7 mouse cellular contexts compared by ENCODE assay signal in genomic region chr15:77842047-77842843, GRCm38 (mm10). TPM values are rescaled to one million over a fixed set of nuclear protein-coding genes. Genes with fewer than 3 reads are reported as not detected.
DNase-seq lines count a peak whose midpoint lies in the region; ATAC-seq and TF ChIP-seq lines count a peak whose summit lies in the region.

Myh9 (minus strand) TSS chr15:77842175.

- peak within 1 kb of the TSS; percentile 80 for H3K4me2 ChIP-seq in intestine, postnatal 0 days (replicated peaks; ENCODE audit: low read depth)
- peak within 1 kb of the TSS; percentile 90 for H3K4me2 ChIP-seq in midbrain, embryonic 12.5 days (replicated peaks)

- H3K9me3 ChIP-seq in embryonic facial prominence, embryonic 10.5 days = no peaks in the 10 kb centered on the region
- no peaks in the 10 kb centered on the region for H3K9me3 ChIP-seq in intestine, postnatal 0 days (ENCODE audit: control insufficient read depth)
- no peaks in the 10 kb centered on the region for H3K9me3 ChIP-seq in midbrain, embryonic 12.5 days

- H3K9ac ChIP-seq in intestine, postnatal 0 days (ENCODE audit: low read depth, low read length) = peak within 1 kb of the TSS; percentile 78
- H3K9ac ChIP-seq in midbrain, embryonic 12.5 days (replicated peaks) = peak within 1 kb of the TSS; percentile 79

- intact Hi-C loops in left cerebral cortex, postnatal 4 days (cut with DNase I) = no loop called here

- ATAC-seq in intestine, postnatal 0 days = peak; percentile 98
- ATAC-seq in midbrain, embryonic 12.5 days (ENCODE audit: low FRiP score, low read depth) = peak; percentile 98

- H3K27ac ChIP-seq in embryonic facial prominence, embryonic 10.5 days (replicated peaks) = peak within 1 kb of the TSS; percentile 91
- peak within 1 kb of the TSS; percentile 96 for H3K27ac ChIP-seq in intestine, postnatal 0 days (ENCODE audit: low read depth, low read length)
- H3K27ac ChIP-seq in midbrain, embryonic 12.5 days (replicated peaks) = peak within 1 kb of the TSS; percentile 65
- peak within 1 kb of the TSS; percentile 98 for H3K27ac ChIP-seq in small intestine, adult 2 months (ENCODE audit: insufficient read depth, low read depth, low read length)

- peaks cover 42% of the 10 kb centered on the region for H3K4me1 ChIP-seq in embryonic facial prominence, embryonic 10.5 days
- H3K4me1 ChIP-seq in intestine, postnatal 0 days (replicated peaks; ENCODE audit: control insufficient read depth, insufficient read depth, low read length) = peaks cover 11% of the 10 kb centered on the region
- peaks cover 35% of the 10 kb centered on the region for H3K4me1 ChIP-seq in midbrain, embryonic 12.5 days
- peaks cover 9% of the 10 kb centered on the region for H3K4me1 ChIP-seq in small intestine, adult 2 months (ENCODE audit: control insufficient read depth, insufficient read depth, insufficient read length, low read length)

- WGBS in embryonic facial prominence, embryonic 10.5 days = under 1% methylated on average over 46 of the region's 46 CpGs
- WGBS in intestine, postnatal 0 days = under 1% methylated on average over 45 of the region's 46 CpGs
- 1% methylated on average over 39 of the region's 46 CpGs for WGBS in midbrain, embryonic 12.5 days
- under 1% methylated on average over 44 of the region's 46 CpGs for WGBS in small intestine, adult 2 months

- no peak for TF ChIP-seq CTCF in intestine, postnatal 0 days (IDR thresholded peaks at IDR 0.05; ENCODE audit: low read depth)
- TF ChIP-seq CTCF in small intestine, adult 2 months (IDR thresholded peaks at IDR 0.05; ENCODE audit: extremely low read depth, insufficient read length, insufficient replicate concordance, low read depth, low read length) = 0 out of 2 replicates have a peak, but pooled peaks have one; percentile 4

- peak; percentile 99 for DNase-seq in adrenal gland, postnatal 10 days
- peak; percentile 99 for DNase-seq in embryonic facial prominence, embryonic 10.5 days (ENCODE audit: low spot score)
- no peak for DNase-seq in gonadal fat pad, adult 2 months (ENCODE audit: low read depth)
- DNase-seq in left cerebral cortex, postnatal 4 days = peak; percentile 100

- no peaks in the 10 kb centered on the region for H3K27me3 ChIP-seq in embryonic facial prominence, embryonic 10.5 days (replicated peaks; ENCODE audit: low read depth, poor library complexity, severe bottlenecking)
- no peaks in the 10 kb centered on the region for H3K27me3 ChIP-seq in intestine, postnatal 0 days (replicated peaks; ENCODE audit: control insufficient read depth, insufficient read depth, low read length)
- peaks cover 12% of the 10 kb centered on the region; the same call in 1 of the 2 replicates for H3K27me3 ChIP-seq in midbrain, embryonic 12.5 days
- no peaks in the 10 kb centered on the region for H3K27me3 ChIP-seq in small intestine, adult 2 months (ENCODE audit: control insufficient read depth, insufficient read depth, low read length)

- peak; percentile 97 for TF ChIP-seq POLR2A in small intestine, adult 2 months (IDR thresholded peaks at IDR 0.05; ENCODE audit: low read depth, low read length)

- H3K36me3 ChIP-seq in embryonic facial prominence, embryonic 10.5 days (replicated peaks) = no peaks in the 10 kb centered on the region
- no peaks in the 10 kb centered on the region for H3K36me3 ChIP-seq in intestine, postnatal 0 days (ENCODE audit: control insufficient read depth, insufficient read depth)
- no peaks in the 10 kb centered on the region for H3K36me3 ChIP-seq in midbrain, embryonic 12.5 days
- no peaks in the 10 kb centered on the region for H3K36me3 ChIP-seq in small intestine, adult 2 months (ENCODE audit: control insufficient read depth, insufficient read depth, low read length)

- H3K4me3 ChIP-seq in embryonic facial prominence, embryonic 10.5 days = peak within 1 kb of the TSS; percentile 91
- peak within 1 kb of the TSS; percentile 77 for H3K4me3 ChIP-seq in intestine, postnatal 0 days (ENCODE audit: low read depth, low read length)
- peak within 1 kb of the TSS; percentile 74 for H3K4me3 ChIP-seq in midbrain, embryonic 12.5 days
- peak within 1 kb of the TSS; percentile 76 for H3K4me3 ChIP-seq in small intestine, adult 2 months (ENCODE audit: low read depth, low read length)

RNA-seq across cellular contexts. Expression of gene Myh9, which starts in this region (rescaled TPM):
- total RNA-seq in adrenal gland, postnatal 10 days (2021) = 100 to 1,000 TPM; 222 to 260 TPM
- polyA plus RNA-seq in embryonic facial prominence, embryonic 10.5 days (2016; fragmentation: Nextera tagmentation; extraction: Ambion mirVana) = 45.7 and 46.9 TPM in 2 replicates
- 68.6 and 83.3 TPM in 2 replicates for polyA plus RNA-seq in gonadal fat pad, adult 2 months (2012; rRNA removed)
- 25.7 and 27.7 TPM in 2 replicates for polyA plus RNA-seq in intestine, postnatal 0 days (2015; fragmentation: Nextera tagmentation; extraction: Ambion mirVana)
- 10 to 100 TPM; 59.5 to 63.4 TPM for total RNA-seq in left cerebral cortex, postnatal 4 days (2021)
- 24.9 and 29.1 TPM in 2 replicates for polyA plus RNA-seq in midbrain, embryonic 12.5 days (2016; fragmentation: Nextera tagmentation; extraction: Ambion mirVana)
- 44.8 and 89.4 TPM in 2 replicates for polyA plus RNA-seq in small intestine, adult 2 months (2012; rRNA removed)
